Mouse (Mus musculus): ENCODE measurements around the gene Olfr1438-ps1. TPM values are rescaled to one million over a fixed set of nuclear protein-coding genes. Genes with fewer than 3 reads are reported as not detected.
"Not testable (repeated sequence)": the region's sequence is repeated elsewhere in the genome, so short reads cannot be mapped to it uniquely, and the experiment has no call there.

The Olfr1438-ps1 gene
- polyA plus RNA-seq (2015; fragmentation: Nextera tagmentation; extraction: Ambion mirVana) = not detected in 2 replicates

DNA sequence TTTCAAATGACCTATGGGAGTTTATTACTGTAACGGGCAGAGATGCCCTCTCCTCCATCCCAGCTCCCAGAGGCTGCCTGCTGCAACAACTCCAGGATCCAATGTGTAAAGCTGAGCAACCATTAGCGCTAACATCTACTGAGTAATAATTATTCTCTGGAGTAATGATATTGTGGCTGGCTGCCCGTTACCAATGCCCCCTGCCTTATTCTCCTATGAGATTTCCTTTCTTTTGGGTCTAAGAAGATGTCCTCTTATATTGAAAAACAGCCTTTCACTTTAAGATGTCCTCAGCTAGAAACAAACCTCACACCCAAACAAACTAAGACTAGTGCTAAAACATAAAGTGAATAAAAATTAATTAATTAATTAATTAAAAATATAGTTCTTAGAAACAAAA is at the start of gene Olfr1438-ps1:
Gene Olfr1438-ps1 (minus strand): TSS at position 101 of the 400 bp plus-strand sequence.
- Histone ChIP-seq H3K4me2 (no peak within 1 kb of the TSS), H3K36me3 (no peaks in the 10 kb centered on the region), H3K27me3 (replicated peaks) (no peaks in the 10 kb centered on the region), H3K4me3 (replicated peaks) (no peak within 1 kb of the TSS), H3K4me1 (no peaks in the 10 kb centered on the region), H3K9me3 (no peaks in the 10 kb centered on the region), H3K9ac (no peak within 1 kb of the TSS), H3K27ac (no peak within 1 kb of the TSS)
- no peak for ATAC-seq (ENCODE audit: insufficient read depth, low FRiP score, low read depth)
- WGBS = 81% methylated on average over 3 of the region's 3 CpGs

GRCm38 (mm10) chr19:12374465-12375025 is 38.8 kb upstream of the Olfr1438-ps1 start:
- Histone ChIP-seq H3K36me3 (no peaks in the 10 kb centered on the region), H3K9me3 (no peaks in the 10 kb centered on the region), H3K4me1 (no peaks in the 10 kb centered on the region), H3K4me3 (replicated peaks) (no peak overlapping the region), H3K27ac (no peak overlapping the region), H3K9ac (no peak overlapping the region), H3K27me3 (replicated peaks) (no peaks in the 10 kb centered on the region), H3K4me2 (no peak overlapping the region)
- no peak for ATAC-seq (ENCODE audit: insufficient read depth, low FRiP score, low read depth)
- 37% methylated on average over 2 of the region's 2 CpGs for whole genome bisulfite sequencing

DNA sequence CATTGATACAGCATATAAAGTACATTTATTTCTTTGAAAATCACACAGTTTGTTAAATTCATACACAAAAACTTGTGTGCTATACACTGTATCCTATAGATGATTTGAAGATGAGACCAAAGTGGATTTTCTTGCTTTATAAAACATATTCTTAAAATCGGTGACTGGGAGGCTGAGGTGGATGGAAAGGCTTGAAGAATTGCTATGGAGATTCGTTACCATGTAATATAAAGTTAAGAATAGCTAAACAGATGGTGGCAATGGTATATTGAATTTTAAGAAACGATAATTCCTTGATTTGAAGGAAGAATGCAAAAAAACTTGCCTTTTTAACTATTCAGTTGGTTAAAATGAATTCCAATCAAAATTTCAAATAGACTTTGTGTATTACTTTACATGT is 37.3 kb upstream of the Olfr1438-ps1 start:
- no peaks in the 10 kb centered on the region for H3K9me3 ChIP-seq
- H3K27me3 ChIP-seq (replicated peaks) = no peaks in the 10 kb centered on the region
- H3K4me3 ChIP-seq (replicated peaks) = no peak overlapping the region
- H3K36me3 ChIP-seq = no peaks in the 10 kb centered on the region
- no peaks in the 10 kb centered on the region for H3K4me1 ChIP-seq
- 83% methylated on average over 3 of the region's 3 CpGs for WGBS
- ATAC-seq (ENCODE audit: insufficient read depth, low FRiP score, low read depth) = no peak
- no peak overlapping the region for H3K27ac ChIP-seq
- no peak overlapping the region for H3K4me2 ChIP-seq
- H3K9ac ChIP-seq = no peak overlapping the region

- no peaks in the 10 kb centered on the region for H3K9me3 ChIP-seq
- no peak within 1 kb of the TSS for H3K27ac ChIP-seq
- H3K4me3 ChIP-seq (replicated peaks) = no peak within 1 kb of the TSS
- no peaks in the 10 kb centered on the region for H3K4me1 ChIP-seq
- no peaks in the 10 kb centered on the region for H3K36me3 ChIP-seq
- ATAC-seq (ENCODE audit: insufficient read depth, low FRiP score, low read depth) = no peak
- 87% methylated on average over 2 of the region's 2 CpGs for WGBS
- no peak within 1 kb of the TSS for H3K9ac ChIP-seq
- H3K27me3 ChIP-seq (replicated peaks) = no peaks in the 10 kb centered on the region
- H3K4me2 ChIP-seq = no peak within 1 kb of the TSS
Observed at GRCm38 (mm10) chr19:12325001-12325400, 10.7 kb downstream of the Olfr1438-ps1 start, which contains the start of gene Olfr1437. Olfr1437 (minus strand) TSS chr19:12325101.

DNA sequence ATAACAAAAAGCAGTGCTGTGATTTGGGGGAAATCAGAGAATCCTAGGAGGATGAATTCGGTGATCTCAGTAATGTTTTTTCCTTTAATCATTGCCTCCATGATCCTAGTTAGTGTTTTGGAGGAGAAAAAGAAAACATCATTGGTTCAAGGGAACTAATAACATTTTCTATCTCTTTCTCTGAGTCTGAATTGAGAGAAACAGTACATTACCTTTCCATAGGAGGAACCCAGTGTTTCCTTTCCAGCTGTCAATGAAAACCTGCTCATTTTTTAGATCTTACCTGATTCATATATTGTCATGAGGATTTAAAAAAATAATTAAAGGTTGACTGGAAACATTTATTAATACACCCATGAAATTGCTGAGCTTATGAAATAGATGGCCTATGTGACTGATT is 36.7 kb downstream of the Olfr1438-ps1 start, which contains the start of gene Olfr1436:
Gene Olfr1436 (minus strand): TSS at position 101 of the 400 bp plus-strand sequence.
- H3K27ac ChIP-seq; H3K4me2 ChIP-seq; H3K9me3 ChIP-seq; H3K36me3 ChIP-seq; H3K9ac ChIP-seq; H3K4me3 ChIP-seq (replicated peaks); H3K27me3 ChIP-seq (replicated peaks); ATAC-seq (ENCODE audit: insufficient read depth, low FRiP score, low read depth); H3K4me1 ChIP-seq: not testable (repeated sequence)
- 90% methylated on average over 1 of the region's 1 CpGs for WGBS

DNA sequence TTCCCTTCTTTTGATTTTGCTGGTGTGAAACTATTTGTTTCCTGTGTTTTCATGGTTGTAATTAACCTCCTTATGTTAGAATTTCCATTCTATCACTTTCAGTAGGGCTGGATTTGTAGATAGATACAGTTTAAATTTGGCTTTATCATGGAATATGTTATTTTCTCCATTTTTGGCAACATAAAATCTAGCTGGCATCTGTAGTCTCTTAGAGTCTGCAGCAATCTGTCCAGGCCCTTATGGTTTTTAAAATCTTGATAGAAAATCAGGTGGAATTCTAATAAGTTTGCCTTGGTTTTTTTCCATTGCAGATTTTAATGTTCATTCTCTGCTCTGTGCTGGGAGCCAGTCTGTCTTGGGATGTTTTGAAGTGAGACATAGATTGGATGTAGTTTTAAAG is 42.7 kb downstream of the Olfr1438-ps1 start:
- Histone ChIP-seq H3K9me3 (no peaks in the 10 kb centered on the region), H3K4me3 (replicated peaks) (no peak overlapping the region), H3K27me3 (replicated peaks) (no peaks in the 10 kb centered on the region), H3K4me2 (no peak overlapping the region), H3K36me3 (no peaks in the 10 kb centered on the region), H3K27ac (no peak overlapping the region), H3K9ac (no peak overlapping the region), H3K4me1 (no peaks in the 10 kb centered on the region)
- ATAC-seq (ENCODE audit: insufficient read depth, low FRiP score, low read depth) = no peak

GRCm38 (mm10) chr19:12279554-12279953 is 56.2 kb downstream of the Olfr1438-ps1 start, which contains the start of gene Olfr1434:
Olfr1434 (plus strand) TSS chr19:12279854.
- no peak for ATAC-seq (ENCODE audit: insufficient read depth, low FRiP score, low read depth)
- Histone ChIP-seq H3K9ac (no peak within 1 kb of the TSS), H3K36me3 (no peaks in the 10 kb centered on the region), H3K27ac (no peak within 1 kb of the TSS), H3K27me3 (replicated peaks) (no peaks in the 10 kb centered on the region), H3K4me3 (replicated peaks) (no peak within 1 kb of the TSS), H3K4me2 (no peak within 1 kb of the TSS), H3K9me3 (no peaks in the 10 kb centered on the region), H3K4me1 (no peaks in the 10 kb centered on the region)
- WGBS = 79% methylated on average over 2 of the region's 2 CpGs

Other genes starting within 250 kb of the Olfr1438-ps1 start
- gene Olfr1426, start 243.9 kb downstream of the Olfr1438-ps1 start, polyA plus RNA-seq (2015; fragmentation: Nextera tagmentation; extraction: Ambion mirVana) = not detected in 2 replicates
- gene Olfr1427, start 232.6 kb downstream of the Olfr1438-ps1 start, polyA plus RNA-seq (2015; fragmentation: Nextera tagmentation; extraction: Ambion mirVana) = not detected in 2 replicates
- not detected in 2 replicates for gene Olfr1428, start 220.0 kb downstream of the Olfr1438-ps1 start, polyA plus RNA-seq (2015; fragmentation: Nextera tagmentation; extraction: Ambion mirVana)
- gene Olfr76, start 212.7 kb downstream of the Olfr1438-ps1 start, polyA plus RNA-seq (2015; fragmentation: Nextera tagmentation; extraction: Ambion mirVana) = not detected in 2 replicates
- gene Olfr1555-ps1, start 165.8 kb downstream of the Olfr1438-ps1 start, polyA plus RNA-seq (2015; fragmentation: Nextera tagmentation; extraction: Ambion mirVana) = 0.04 and 0.06 TPM in 2 replicates
- gene Olfr1431, start 135.3 kb downstream of the Olfr1438-ps1 start, polyA plus RNA-seq (2015; fragmentation: Nextera tagmentation; extraction: Ambion mirVana) = not detected in 2 replicates
- gene Olfr1432, start 103.3 kb downstream of the Olfr1438-ps1 start, polyA plus RNA-seq (2015; fragmentation: Nextera tagmentation; extraction: Ambion mirVana) = not detected in 2 replicates
- gene Olfr262, start 94.3 kb downstream of the Olfr1438-ps1 start, polyA plus RNA-seq (2015; fragmentation: Nextera tagmentation; extraction: Ambion mirVana) = not detected in 2 replicates
- gene Olfr235, start 74.9 kb downstream of the Olfr1438-ps1 start, polyA plus RNA-seq (2015; fragmentation: Nextera tagmentation; extraction: Ambion mirVana) = not detected in 2 replicates
- not detected in 2 replicates for gene Olfr1434, start 56.1 kb downstream of the Olfr1438-ps1 start, polyA plus RNA-seq (2015; fragmentation: Nextera tagmentation; extraction: Ambion mirVana)
- not detected in 2 replicates for gene Olfr1436, start 36.8 kb downstream of the Olfr1438-ps1 start, polyA plus RNA-seq (2015; fragmentation: Nextera tagmentation; extraction: Ambion mirVana)
- not detected in 2 replicates for gene Olfr1437, start 10.8 kb downstream of the Olfr1438-ps1 start, polyA plus RNA-seq (2015; fragmentation: Nextera tagmentation; extraction: Ambion mirVana)
- not detected in 2 replicates for gene Olfr1440, start 51.4 kb upstream of the Olfr1438-ps1 start, polyA plus RNA-seq (2015; fragmentation: Nextera tagmentation; extraction: Ambion mirVana)
- not detected in 2 replicates for gene Olfr1441, start 81.5 kb upstream of the Olfr1438-ps1 start, polyA plus RNA-seq (2015; fragmentation: Nextera tagmentation; extraction: Ambion mirVana)
- not detected in 2 replicates for gene Pfpl, start 92.0 kb upstream of the Olfr1438-ps1 start, polyA plus RNA-seq (2015; fragmentation: Nextera tagmentation; extraction: Ambion mirVana)
- 1.2 and 1.3 TPM in 2 replicates for gene Mpeg1, start 124.9 kb upstream of the Olfr1438-ps1 start, polyA plus RNA-seq (2015; fragmentation: Nextera tagmentation; extraction: Ambion mirVana)
- 14.7 and 18.6 TPM in 2 replicates for gene Dtx4, start 165.5 kb upstream of the Olfr1438-ps1 start, polyA plus RNA-seq (2015; fragmentation: Nextera tagmentation; extraction: Ambion mirVana)
- gene Fam111a, start 209.8 kb upstream of the Olfr1438-ps1 start, polyA plus RNA-seq (2015; fragmentation: Nextera tagmentation; extraction: Ambion mirVana) = 20.5 and 21.1 TPM in 2 replicates